Mouse (Mus musculus) spleen, adult 2 months (tissue): ENCODE results near the gene Mylk4. TPM values are rescaled to one million over a fixed set of nuclear protein-coding genes. Genes with fewer than 3 reads are reported as not detected.

ENCODE experiments used
- DNase-seq, 2 experiments: peaks; one replicate each; pipeline versions ENCODE4 v3.0.0 to v3.0.0-alpha.2; 2012 to 2021; ENCODE audit warnings: low spot score in 2 of 2, low read depth in 1 of 2
- H3K27ac ChIP-seq: fragments of 200-500 bp; 2 replicates; pipeline ENCODE4 v1.5.1; 2012; ENCODE audit warnings: low read length, inconsistent platforms; ENCODE audit not compliant: insufficient read depth
- H3K27me3 ChIP-seq: fragments of 200-500 bp; 2 replicates; pipeline ENCODE4 v1.6.1; 2012; ENCODE audit warnings: mild to moderate bottlenecking, moderate library complexity, low read length, inconsistent platforms; ENCODE audit not compliant: control insufficient read depth, insufficient read depth
- H3K36me3 ChIP-seq: fragments of 200-500 bp; 2 replicates; pipeline ENCODE4 v1.6.1; 2012; ENCODE audit warnings: mild to moderate bottlenecking, low read length, inconsistent platforms; ENCODE audit not compliant: control insufficient read depth, insufficient read depth
- H3K4me1 ChIP-seq: fragments of 200-500 bp; 2 replicates; pipeline ENCODE4 v1.6.1; 2011; ENCODE audit warnings: inconsistent platforms; ENCODE audit not compliant: control insufficient read depth, insufficient read depth, insufficient read length
- H3K4me3 ChIP-seq: fragments of 200-500 bp; 2 replicates; pipeline ENCODE4 v1.5.1; 2011; ENCODE audit warnings: mild to moderate bottlenecking, inconsistent platforms; ENCODE audit not compliant: insufficient read depth, insufficient read length; ENCODE audit errors: extremely low read depth
- CTCF ChIP-seq: fragments of 200-500 bp; IDR thresholded peaks from 2 replicates; pipeline ENCODE4 v1.5.1; 2011; ENCODE audit warnings: mild to moderate bottlenecking, inconsistent platforms; ENCODE audit not compliant: insufficient read depth, insufficient read length, insufficient replicate concordance; ENCODE audit errors: extremely low read depth
- POLR2A ChIP-seq: fragments of 200-500 bp; IDR thresholded peaks from 2 replicates; pipeline ENCODE4 v1.6.1; 2011; ENCODE audit warnings: low read depth, low read length, inconsistent platforms
- WGBS: fragments of 180-500 bp; shearing (Covaris S2); methylation state at CpG from one replicate; pipeline ENCODE4 v1.1.7; 2018; 5-methylcytosine and 5-hydroxymethylcytosine counted together
- polyA plus RNA-seq: library from polyadenylated mRNA; depleted of rRNA; stranded (reverse); fragments of >200 nt; gene quantifications from 2 replicates; pipeline ENCODE4 v1.2.3, GENCODE M21; 2012; rRNA removed

Mylk4 gene
- polyA plus RNA-seq = not detected in 2 replicates

GRCm38 (mm10) chr13:32783816-32784215 lies at the start of gene Mylk4:
TSS of gene Mylk4 (minus strand) at chr13:32783954.
- Histone ChIP-seq H3K4me3 (no peak within 1 kb of the TSS), H3K4me1 (no peaks in the 10 kb centered on the region), H3K36me3 (no peaks in the 10 kb centered on the region), H3K27me3 (no peaks in the 10 kb centered on the region), H3K27ac (no peak within 1 kb of the TSS)
- WGBS = 82% methylated on average over 8 of the region's 8 CpGs
- no peak for TF ChIP-seq CTCF
- TF ChIP-seq POLR2A = no peak
- DNase-seq = no peak

- no peak overlapping the region for H3K4me3 ChIP-seq
- no peaks in the 10 kb centered on the region for H3K27me3 ChIP-seq
- H3K27ac ChIP-seq = peak overlapping the region; percentile 55; the same call in 1 of the 2 replicates
- no peak for DNase-seq
- TF ChIP-seq POLR2A = no peak
- H3K36me3 ChIP-seq = no peaks in the 10 kb centered on the region
- H3K4me1 ChIP-seq = peaks cover 15% of the 10 kb centered on the region
- 8% methylated on average over 6 of the region's 6 CpGs for WGBS
Observed at GRCm38 (mm10) chr13:32833237-32833636, 49.5 kb upstream of the Mylk4 start.

GRCm38 (mm10) chr13:32832776-32833175 lies 49.0 kb upstream of the Mylk4 start:
- H3K4me3 ChIP-seq = no peak overlapping the region
- WGBS = 40% methylated on average over 3 of the region's 3 CpGs
- H3K4me1 ChIP-seq = peaks cover 12% of the 10 kb centered on the region
- no peaks in the 10 kb centered on the region for H3K27me3 ChIP-seq
- no peaks in the 10 kb centered on the region for H3K36me3 ChIP-seq
- H3K27ac ChIP-seq = peak overlapping the region; percentile 79
- DNase-seq = no peak
- TF ChIP-seq CTCF = no peak
- no peak for TF ChIP-seq POLR2A

GRCm38 (mm10) chr13:32831505-32832273 lies 47.9 kb upstream of the Mylk4 start:
- Histone ChIP-seq H3K4me3 (no peak overlapping the region), H3K27ac (peak overlapping the region; percentile 79), H3K27me3 (no peaks in the 10 kb centered on the region), H3K4me1 (peaks cover 12% of the 10 kb centered on the region), H3K36me3 (no peaks in the 10 kb centered on the region)
- WGBS = 39% methylated on average over 3 of the region's 3 CpGs
- TF ChIP-seq POLR2A (no peak), CTCF (no peak)
- DNase-seq = peak; percentile 82 to 84

- no peaks in the 10 kb centered on the region for H3K36me3 ChIP-seq
- H3K4me3 ChIP-seq = no peak overlapping the region
- peaks cover 14% of the 10 kb centered on the region; the same call in 1 of the 2 replicates for H3K4me1 ChIP-seq
- DNase-seq = no peak
- no peaks in the 10 kb centered on the region for H3K27me3 ChIP-seq
- TF ChIP-seq POLR2A (no peak), CTCF (no peak)
- no peak overlapping the region for H3K27ac ChIP-seq
- WGBS = 67% methylated on average over 4 of the region's 4 CpGs
Observed at GRCm38 (mm10) chr13:32828886-32829285, 45.1 kb upstream of the Mylk4 start.

- DNase-seq = peak; percentile 41 to 77
- Histone ChIP-seq H3K4me1 (peaks cover 11% of the 10 kb centered on the region; the same call in 1 of the 2 replicates), H3K27ac (no peak overlapping the region), H3K27me3 (no peaks in the 10 kb centered on the region), H3K4me3 (no peak overlapping the region), H3K36me3 (peaks cover 4% of the 10 kb centered on the region; the same call in 1 of the 2 replicates)
- 40% methylated on average over 4 of the region's 4 CpGs for WGBS
- TF ChIP-seq POLR2A = no peak
- peak; percentile 73; the same call in 1 of the 2 replicates for TF ChIP-seq CTCF
Observed at GRCm38 (mm10) chr13:32827951-32828350, 44.2 kb upstream of the Mylk4 start.

- H3K27ac ChIP-seq = no peak overlapping the region
- 85% methylated on average over 3 of the region's 3 CpGs for WGBS
- H3K4me1 ChIP-seq = peaks cover 5% of the 10 kb centered on the region; the same call in 1 of the 2 replicates
- no peak overlapping the region for H3K4me3 ChIP-seq
- no peak for DNase-seq
- H3K27me3 ChIP-seq = no peaks in the 10 kb centered on the region
- TF ChIP-seq POLR2A (no peak), CTCF (no peak)
- peaks cover 4% of the 10 kb centered on the region; the same call in 1 of the 2 replicates for H3K36me3 ChIP-seq
Observed at GRCm38 (mm10) chr13:32827111-32827822, 43.5 kb upstream of the Mylk4 start.
